Mouse (Mus musculus) olfactory bulb, adult 2 months (tissue): ENCODE measurements around the gene Gm3285. TPM values are rescaled to one million over a fixed set of nuclear protein-coding genes. Genes with fewer than 3 reads are reported as not detected.
A peak's percentile ranks its signal among the peaks of the same experiment; 100 is the strongest.

Experiments used
- H3K27ac ChIP-seq: fragments of 200-500 bp; 2 replicates; pipeline ENCODE4 v1.5.1; 2012; ENCODE audit warnings: low read depth, low read length; ENCODE audit not compliant: insufficient read depth
- H3K4me1 ChIP-seq: fragments of 200-500 bp; 2 replicates; pipeline ENCODE4 v1.6.1; 2012; ENCODE audit warnings: low read length; ENCODE audit not compliant: control insufficient read depth, insufficient read depth
- H3K4me3 ChIP-seq: fragments of 200-500 bp; 2 replicates; pipeline ENCODE4 v1.5.1; 2012; ENCODE audit warnings: mild to moderate bottlenecking, low read depth, low read length, moderate library complexity; ENCODE audit not compliant: insufficient read depth
- CTCF ChIP-seq: fragments of 200-500 bp; IDR thresholded peaks from 2 replicates; pipeline ENCODE4 v1.5.1; 2012; ENCODE audit warnings: low read depth, mild to moderate bottlenecking, low read length, moderate library complexity; ENCODE audit not compliant: insufficient read depth
- POLR2A ChIP-seq: fragments of 200-500 bp; IDR thresholded peaks from 2 replicates; pipeline ENCODE4 v1.6.1; 2012; ENCODE audit warnings: mild to moderate bottlenecking, low read depth, low read length, moderate library complexity; ENCODE audit not compliant: insufficient read depth
- WGBS: fragments of 180-500 bp; shearing (Covaris S2); methylation state at CpG from one replicate; pipeline ENCODE4 v1.1.7; 2018; 5-methylcytosine and 5-hydroxymethylcytosine counted together
- polyA plus RNA-seq: library from polyadenylated mRNA; stranded (reverse); fragments of >200 nt; gene quantifications from 2 replicates; pipeline ENCODE4 v1.2.4, GENCODE M21; 2012; ENCODE audit warnings: low replicate concordance; ENCODE audit not compliant: missing spikeins, insufficient read depth, insufficient read length

The Gm3285 gene
- polyA plus RNA-seq, 1 experiment = not detected

DNA sequence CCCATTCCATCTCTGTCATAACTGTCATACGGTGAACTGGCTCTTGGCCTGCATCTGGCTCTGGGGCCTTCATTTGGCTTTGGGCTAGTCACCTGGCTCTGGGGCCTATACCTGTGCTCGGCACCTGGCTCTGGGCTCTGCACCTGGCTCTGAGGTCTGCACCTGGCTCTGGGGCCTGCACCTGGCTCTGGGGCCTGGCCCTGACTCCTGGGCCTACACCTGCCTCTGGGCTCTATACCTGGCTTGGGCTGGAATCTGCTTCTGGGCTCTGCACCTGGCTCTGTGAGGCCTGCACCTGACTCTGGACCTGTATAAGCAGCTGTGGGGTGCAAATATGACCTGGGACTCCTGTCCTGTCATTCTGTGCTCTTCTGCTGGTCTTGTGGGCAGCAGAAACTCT lies 14.2 kb upstream of the Gm3285 start:
- Histone ChIP-seq H3K27ac (no peak overlapping the region), H3K4me1 (peaks cover 1% of the 10 kb centered on the region; the same call in 1 of the 2 replicates), H3K4me3 (no peak overlapping the region)
- 98% methylated on average over 2 of the region's 2 CpGs for WGBS
- no peak for TF ChIP-seq CTCF
- TF ChIP-seq POLR2A = no peak

GRCm38 (mm10) chr10:77852559-77852958 lies 9.2 kb upstream of the Gm3285 start, which contains the start of gene Gm10318:
TSS of gene Gm10318 (plus strand) at chr10:77852859.
- WGBS = 59% methylated on average over 9 of the region's 9 CpGs
- TF ChIP-seq POLR2A (no peak), CTCF (no peak)
- H3K4me1 ChIP-seq = peaks cover 5% of the 10 kb centered on the region; the same call in 1 of the 2 replicates
- no peak within 1 kb of the TSS for H3K4me3 ChIP-seq
- no peak within 1 kb of the TSS for H3K27ac ChIP-seq

GRCm38 (mm10) chr10:77864067-77864761 lies 2.4 kb downstream of the Gm3285 start:
- no peak overlapping the region for H3K27ac ChIP-seq
- H3K4me1 ChIP-seq = peaks cover 5% of the 10 kb centered on the region
- no peak overlapping the region for H3K4me3 ChIP-seq
- no peak for TF ChIP-seq CTCF
- no peak for TF ChIP-seq POLR2A
- WGBS = 41% methylated on average over 14 of the region's 14 CpGs

GRCm38 (mm10) chr10:77864762-77865143 lies 3.0 kb downstream of the Gm3285 start:
- WGBS = 66% methylated on average over 11 of the region's 11 CpGs
- peaks cover 5% of the 10 kb centered on the region for H3K4me1 ChIP-seq
- H3K4me3 ChIP-seq = no peak overlapping the region
- TF ChIP-seq POLR2A (no peak), CTCF (no peak)
- H3K27ac ChIP-seq = no peak overlapping the region

DNA sequence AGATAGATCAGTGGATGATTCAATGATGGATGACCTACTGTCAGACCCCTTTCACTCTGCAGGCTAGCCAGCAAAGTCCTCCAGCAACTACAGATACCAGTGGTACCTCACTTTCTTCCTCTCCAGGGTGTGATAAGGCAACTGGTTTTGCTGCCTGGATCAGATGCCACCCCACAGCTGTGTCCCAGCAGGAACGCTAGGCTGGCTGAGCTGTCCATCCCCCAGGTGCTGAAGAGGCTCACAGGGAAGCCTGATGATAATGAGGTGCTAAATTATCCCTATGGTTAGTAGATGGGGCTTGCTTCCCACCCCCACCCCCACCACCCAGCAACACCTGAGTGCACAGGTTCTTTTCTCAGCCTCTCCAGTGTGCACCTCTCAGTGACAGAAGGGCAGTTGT lies 5.8 kb downstream of the Gm3285 start:
- WGBS = 67% methylated on average over 1 of the region's 1 CpGs
- no peak for TF ChIP-seq POLR2A
- TF ChIP-seq CTCF = no peak
- H3K27ac ChIP-seq = no peak overlapping the region
- H3K4me3 ChIP-seq = no peak overlapping the region
- H3K4me1 ChIP-seq = 0 out of 2 replicates have a peak, but pooled peaks cover 3% of the 10 kb centered on the region

- no peak for TF ChIP-seq POLR2A
- TF ChIP-seq CTCF = no peak
- 91% methylated on average over 7 of the region's 7 CpGs for WGBS
- Histone ChIP-seq H3K4me1 (0 out of 2 replicates have a peak, but pooled peaks cover under 1% of the 10 kb centered on the region), H3K4me3 (no peak overlapping the region), H3K27ac (no peak overlapping the region)
Measured at GRCm38 (mm10) chr10:77869651-77870050, 7.9 kb downstream of the Gm3285 start.

- WGBS = 74% methylated on average over 6 of the region's 6 CpGs
- Histone ChIP-seq H3K4me1 (no peaks in the 10 kb centered on the region), H3K27ac (no peak overlapping the region), H3K4me3 (no peak overlapping the region)
- TF ChIP-seq POLR2A (no peak), CTCF (peak; percentile 47; the same call in 1 of the 2 replicates)
Measured at GRCm38 (mm10) chr10:77878985-77879384, 17.2 kb downstream of the Gm3285 start.

DNA sequence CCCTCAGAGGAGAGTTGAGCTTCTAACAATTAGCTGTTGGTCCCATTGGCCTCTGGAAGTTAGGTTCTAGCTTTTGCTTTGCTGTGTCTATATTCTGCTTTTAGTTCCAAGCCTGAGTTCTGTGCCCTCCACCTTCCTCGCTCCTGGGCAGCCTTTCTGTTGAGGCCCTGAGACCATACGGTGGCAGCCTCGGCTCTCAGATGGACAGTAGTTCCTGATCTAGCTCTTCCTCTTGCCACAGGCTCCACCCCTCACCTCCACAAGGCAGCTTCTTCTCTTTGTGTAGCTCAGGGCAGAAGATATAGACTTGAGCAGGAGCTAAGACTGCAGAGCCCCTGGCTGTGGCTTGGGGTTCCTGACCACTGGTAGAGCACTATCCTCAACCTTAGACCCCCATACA lies 18.5 kb downstream of the Gm3285 start:
- TF ChIP-seq POLR2A (no peak), CTCF (no peak)
- Histone ChIP-seq H3K27ac (no peak overlapping the region), H3K4me3 (no peak overlapping the region), H3K4me1 (no peaks in the 10 kb centered on the region)
- WGBS = 88% methylated on average over 3 of the region's 3 CpGs

DNA sequence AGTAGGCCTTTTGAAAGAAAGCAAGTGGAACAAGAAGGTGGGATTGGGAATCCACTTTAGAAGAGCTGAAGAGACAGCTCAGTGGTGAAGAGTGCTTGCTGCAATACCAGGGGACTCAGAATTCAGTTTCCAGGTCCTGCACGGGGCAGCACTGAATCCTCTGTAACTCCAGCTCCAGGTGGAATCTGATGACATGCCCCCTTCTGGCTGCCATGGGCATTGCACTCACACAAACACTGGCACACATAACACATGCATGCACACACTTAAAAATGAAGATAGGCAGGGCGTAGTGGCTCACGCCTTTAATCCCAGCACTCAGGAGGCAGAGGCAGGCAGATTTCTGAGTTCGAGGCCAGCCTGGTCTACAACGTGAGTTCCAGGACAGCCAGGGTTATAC lies 20.8 kb downstream of the Gm3285 start:
- Histone ChIP-seq H3K27ac (no peak overlapping the region), H3K4me3 (no peak overlapping the region), H3K4me1 (no peaks in the 10 kb centered on the region)
- WGBS = 85% methylated on average over 5 of the region's 5 CpGs
- no peak for TF ChIP-seq CTCF
- no peak for TF ChIP-seq POLR2A
